Mouse (Mus musculus): ENCODE results near the gene Gm21974.
"Not testable (repeated sequence)": the region's sequence is repeated elsewhere in the genome, so short reads cannot be mapped to it uniquely, and the experiment has no call there.

Gene Gm21974

DNA sequence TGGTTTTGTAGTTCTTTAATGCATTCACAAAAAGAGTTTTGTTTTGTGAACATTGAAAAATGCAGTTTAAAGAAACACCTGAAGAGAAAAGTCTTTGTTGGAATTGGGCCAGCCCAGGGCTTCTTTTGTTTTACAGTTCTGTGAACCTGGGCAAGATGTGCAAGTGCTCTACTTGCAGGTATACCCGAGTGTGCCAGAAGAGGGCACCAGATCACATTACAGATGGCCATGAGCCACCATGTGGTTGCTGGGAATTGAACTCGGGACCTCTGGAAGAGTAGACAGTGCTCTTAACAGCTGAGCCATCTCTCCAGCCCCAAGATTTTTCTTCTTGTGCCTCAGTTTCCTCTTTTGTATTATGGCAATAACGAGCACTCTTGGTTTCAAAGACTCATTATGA, 22.9 kb upstream of the Gm21974 start:
- in situ Hi-C loops (cut with MboI; ENCODE audit: low sequenced_read_pairs): no loop called here

DNA sequence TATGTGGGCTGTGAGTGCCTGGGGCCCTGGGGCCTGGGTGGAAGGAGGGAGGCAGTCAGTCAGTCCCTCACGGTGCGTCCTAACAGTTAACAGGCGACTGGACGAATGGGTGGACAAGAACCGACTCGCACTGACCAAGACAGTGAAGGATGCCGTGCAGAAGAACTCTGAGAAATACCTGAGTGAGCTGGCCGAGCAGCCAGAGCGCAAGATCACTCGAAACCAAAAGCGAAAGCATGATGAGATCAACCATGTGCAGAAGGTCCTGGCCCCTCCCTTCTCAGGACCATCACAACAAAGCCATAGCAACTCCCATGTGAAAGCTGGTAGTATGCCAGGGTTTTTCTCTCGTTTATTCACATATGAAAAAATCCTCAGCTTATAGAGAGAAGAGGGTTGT, 20.0 kb upstream of the Gm21974 start:
- in situ Hi-C loops (cut with MboI; ENCODE audit: low sequenced_read_pairs): no loop called here

GRCm38 (mm10) chr7:127912938-127913337, 17.7 kb upstream of the Gm21974 start:
- in situ Hi-C loops (cut with MboI; ENCODE audit: low sequenced_read_pairs): no loop called here

DNA sequence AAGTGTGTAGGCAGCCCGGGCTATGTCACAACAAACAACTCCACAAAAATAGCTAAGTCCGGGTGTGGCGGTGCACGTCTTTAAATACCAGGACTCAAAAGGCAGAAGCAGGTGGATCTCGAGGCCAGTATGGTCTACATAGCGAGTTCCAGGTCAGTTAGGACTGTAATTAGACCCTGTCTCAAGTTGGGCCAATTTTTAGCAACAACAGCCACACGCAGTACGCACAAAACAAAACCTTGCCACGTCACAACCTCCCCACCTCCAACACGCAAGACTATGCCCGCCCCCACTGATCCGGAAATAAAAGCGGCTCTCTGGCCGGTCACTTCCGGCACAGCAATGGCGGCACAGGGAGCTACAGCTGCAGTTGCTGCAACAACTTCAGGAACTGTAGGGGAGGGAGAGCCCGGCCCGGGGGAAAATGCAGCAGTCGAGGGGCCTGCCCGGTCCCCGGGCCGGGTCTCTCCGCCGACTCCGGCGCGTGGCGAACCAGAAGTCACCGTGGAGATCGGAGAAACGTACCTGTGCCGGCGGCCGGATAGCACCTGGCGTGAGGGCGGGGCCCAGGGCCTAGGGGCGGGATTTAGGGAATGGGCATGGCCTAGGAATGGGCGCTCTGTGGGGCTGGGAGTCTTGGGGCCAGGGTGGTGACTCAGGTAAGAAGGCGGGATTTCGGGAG, 17.1 kb upstream of the Gm21974 start, which contains the start of gene Kat8:
TSS of gene Kat8 (plus strand) at position 327 of the 682 bp plus-strand sequence.
- in situ Hi-C loops (cut with MboI; ENCODE audit: low sequenced_read_pairs): no loop called here

DNA sequence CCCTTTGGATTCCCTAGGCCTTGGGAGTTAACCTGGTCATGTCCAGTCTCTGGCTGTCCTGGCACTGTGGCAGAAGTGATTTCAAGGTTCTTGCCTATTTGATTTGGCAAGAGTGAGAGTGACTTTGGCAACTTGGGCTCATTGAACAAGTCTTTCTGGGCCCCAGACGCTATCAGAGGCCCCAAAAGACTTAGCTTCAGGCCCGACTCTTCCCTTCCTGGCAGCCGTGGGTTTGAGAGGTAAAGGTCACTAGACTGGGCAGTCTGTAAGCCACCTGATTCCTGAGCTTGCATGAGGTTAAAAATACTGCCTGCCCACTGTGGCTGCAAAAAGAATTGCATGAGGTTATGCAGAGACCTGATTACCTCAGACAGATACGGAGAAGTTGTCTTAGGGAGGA, 13.4 kb upstream of the Gm21974 start:
- in situ Hi-C loops (cut with MboI; ENCODE audit: low sequenced_read_pairs): no loop called here

DNA sequence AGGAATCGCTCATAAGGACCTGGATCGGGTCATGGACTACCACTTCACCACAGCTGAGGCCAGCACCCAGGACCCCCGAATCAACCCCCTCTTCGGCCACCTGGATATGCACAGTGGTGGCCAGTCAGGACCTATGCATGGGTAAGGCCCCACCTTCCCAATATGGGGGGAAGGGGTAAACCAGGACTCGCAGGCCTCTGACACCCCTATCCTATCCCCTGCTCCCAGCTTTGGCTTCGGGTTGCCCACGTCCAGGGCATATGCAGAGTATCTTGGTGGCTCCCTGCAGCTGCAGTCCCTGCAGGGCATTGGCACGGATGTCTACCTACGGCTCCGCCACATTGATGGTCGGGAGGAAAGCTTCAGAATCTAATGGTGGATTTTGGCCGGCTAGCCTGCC, 12.7 kb upstream of the Gm21974 start:
- in situ Hi-C loops (cut with MboI; ENCODE audit: low sequenced_read_pairs): no loop called here

DNA sequence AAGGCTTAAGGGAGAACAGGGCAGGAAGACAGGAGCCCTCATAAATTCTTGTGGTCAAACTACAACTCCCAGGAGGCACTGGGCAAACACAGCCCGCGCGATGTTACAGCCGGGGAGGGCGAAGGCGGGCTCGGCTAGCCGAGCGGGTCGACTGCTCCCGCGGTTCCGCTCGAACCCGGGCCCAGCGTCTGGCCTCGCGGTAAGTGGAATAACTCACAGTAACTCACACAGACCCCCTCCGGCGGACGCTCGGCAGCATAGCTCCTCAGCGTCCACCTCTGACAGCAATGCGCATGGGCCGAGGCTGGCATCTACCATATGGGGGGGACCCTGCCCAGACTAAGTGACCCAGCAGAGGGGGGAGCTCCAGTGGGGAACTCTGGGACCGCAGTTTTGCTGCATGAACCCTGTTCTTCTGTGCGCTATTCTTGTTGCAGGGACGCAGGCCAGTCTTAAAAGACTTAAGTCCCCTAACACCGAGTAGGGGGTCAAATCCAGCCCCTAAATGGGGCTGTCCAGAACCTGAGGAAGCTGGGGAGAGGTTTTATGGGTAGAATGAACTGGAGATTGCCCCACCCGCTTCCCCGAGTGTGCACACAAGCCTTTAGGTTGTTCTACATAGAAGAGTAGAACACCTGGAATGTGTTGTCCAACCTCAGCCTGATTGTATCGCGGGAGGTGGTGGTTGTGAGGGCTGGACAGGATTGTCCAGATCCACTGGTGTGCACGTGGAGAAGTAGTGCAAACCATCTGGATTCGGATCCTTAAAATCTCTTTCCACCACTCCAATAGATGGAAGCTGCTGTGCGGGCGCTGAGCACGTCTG, 8.9 kb upstream of the Gm21974 start, which contains the start of gene Bckdk:
TSS of gene Bckdk (plus strand) at position 112 of the 826 bp plus-strand sequence.
- in situ Hi-C loops (cut with MboI; ENCODE audit: low sequenced_read_pairs): no loop called here

DNA sequence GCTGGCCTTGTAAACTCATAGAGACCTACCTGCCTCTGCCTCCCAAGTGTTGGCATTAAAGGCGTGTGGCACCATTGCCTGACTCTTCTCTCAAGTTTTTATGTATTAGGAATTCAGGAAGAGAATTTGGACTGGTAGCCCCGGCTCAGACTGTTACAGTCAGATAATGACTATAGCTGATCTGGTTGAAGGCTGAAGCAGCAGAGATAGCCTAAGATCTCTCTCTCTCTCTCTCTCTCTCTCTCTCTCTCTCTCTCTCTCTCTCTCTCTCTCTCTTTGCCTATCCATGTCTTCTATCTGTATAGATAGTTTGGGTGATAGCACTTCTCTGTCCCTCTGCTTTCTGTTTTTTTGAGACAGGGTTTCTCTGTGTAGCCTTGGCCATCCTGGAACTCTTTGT, 6.5 kb upstream of the Gm21974 start:
- in situ Hi-C loops (cut with MboI; ENCODE audit: low sequenced_read_pairs): no loop called here

DNA sequence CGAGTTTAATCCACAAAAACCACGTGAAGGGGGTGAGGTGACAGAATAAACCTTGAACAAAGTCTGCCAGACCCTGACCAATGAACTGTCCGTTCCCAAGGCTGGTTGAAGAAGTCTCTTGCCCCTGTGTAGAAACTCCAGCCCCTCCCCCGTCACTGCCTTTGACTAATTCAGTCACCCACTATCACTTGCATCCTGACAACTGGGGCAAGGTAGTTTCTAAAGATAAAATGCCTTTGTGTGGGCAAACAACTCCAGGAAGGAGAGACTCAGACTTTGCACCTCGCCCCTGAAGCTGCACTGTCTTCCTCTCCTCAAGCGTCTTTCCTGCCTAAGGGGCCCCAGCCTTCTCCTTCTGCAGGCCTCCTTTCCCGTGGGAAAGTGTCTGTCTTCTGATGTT, 4.7 kb upstream of the Gm21974 start:
- in situ Hi-C loops (cut with MboI; ENCODE audit: low sequenced_read_pairs): no loop called here

DNA sequence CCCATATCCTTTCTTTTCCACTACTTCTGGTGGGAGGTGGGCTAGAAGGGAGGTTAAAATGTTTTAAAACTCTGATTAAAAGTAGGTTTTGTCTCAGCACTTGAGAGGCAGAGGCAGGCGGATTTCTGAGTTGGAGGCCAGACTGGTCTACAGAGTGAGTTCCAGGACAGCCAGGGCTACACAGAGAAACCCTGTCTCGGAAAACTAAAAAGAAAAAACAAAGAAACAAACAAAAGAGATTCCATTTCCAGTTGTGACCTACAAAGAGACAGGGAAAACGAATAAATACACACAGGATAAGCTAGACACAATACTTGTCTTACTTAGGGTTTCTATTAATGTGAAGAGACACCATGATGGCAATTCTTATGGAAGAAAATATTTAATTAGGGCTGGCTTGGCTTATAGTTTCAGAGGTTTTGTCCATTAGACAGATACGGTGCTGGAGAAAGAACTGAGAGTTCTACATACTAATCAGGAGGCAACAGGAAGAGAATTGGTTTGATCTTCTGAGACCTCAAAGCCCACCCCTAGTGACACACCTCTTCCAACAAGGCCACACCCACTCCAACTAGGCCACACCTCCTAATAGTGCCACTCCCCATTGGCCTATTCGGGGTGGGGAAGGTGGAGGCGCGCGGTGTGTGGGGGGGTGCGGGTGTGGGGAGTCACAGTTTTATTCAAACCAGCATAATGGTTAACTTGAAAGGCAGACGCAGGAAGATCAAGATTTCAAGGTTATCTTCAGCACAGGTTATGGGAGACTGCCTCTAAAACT, 3.1 kb upstream of the Gm21974 start:
- in situ Hi-C loops (cut with MboI; ENCODE audit: low sequenced_read_pairs): no loop called here

DNA sequence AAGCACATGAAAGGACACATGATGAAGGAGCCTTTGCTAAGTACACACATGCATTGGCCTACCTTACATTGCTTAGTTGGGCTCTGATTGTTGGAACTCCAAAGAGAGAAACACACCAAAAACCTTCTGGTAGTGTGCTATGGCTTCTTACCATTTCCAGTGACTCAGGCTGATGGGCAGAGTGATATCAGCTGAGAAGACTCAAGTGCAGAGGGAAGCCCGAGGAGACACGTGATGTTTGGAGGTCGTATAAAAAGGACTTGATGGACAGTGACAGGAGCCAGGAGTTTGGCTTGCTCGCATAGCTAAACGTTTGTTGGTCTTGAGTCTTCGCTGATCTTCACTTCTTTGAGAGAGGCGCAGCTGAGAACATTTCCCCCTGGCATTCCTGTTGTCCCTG, 2.3 kb upstream of the Gm21974 start:
- in situ Hi-C loops (cut with MboI; ENCODE audit: low sequenced_read_pairs): no loop called here

- in situ Hi-C loops (cut with MboI; ENCODE audit: low sequenced_read_pairs): no loop called here
These were observed 1.1 kb upstream of the Gm21974 start for GRCm38 (mm10) chr7:127896384-127896783.

- in situ Hi-C loops (cut with MboI; ENCODE audit: low sequenced_read_pairs): not testable (repeated sequence)
These were observed 637 bp upstream of the Gm21974 start for GRCm38 (mm10) chr7:127895891-127896290.

- in situ Hi-C loops (cut with MboI; ENCODE audit: low sequenced_read_pairs): no loop called here
These were observed 774 bp downstream of the Gm21974 start for GRCm38 (mm10) chr7:127894480-127894879.

DNA sequence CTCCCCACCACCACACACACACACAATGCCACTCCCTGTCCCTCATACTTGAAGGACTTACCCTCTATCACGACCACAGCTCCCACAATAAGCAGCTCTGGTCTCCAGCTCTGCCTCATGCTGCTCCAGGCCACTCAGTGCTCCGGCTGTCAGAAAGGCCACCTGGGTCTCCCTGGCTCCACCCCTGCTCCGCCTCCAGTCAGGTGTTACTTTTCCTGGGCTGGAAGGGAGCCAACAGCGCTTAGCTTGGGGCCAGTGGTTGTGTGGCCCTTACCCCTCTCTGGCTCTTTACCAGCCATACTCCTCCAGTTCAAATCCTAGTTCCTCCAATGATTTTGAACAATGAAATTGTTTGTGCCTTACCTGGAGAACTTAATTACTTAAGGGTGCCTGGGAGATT, 4.5 kb downstream of the Gm21974 start, which contains the start of gene Prss53:
TSS of gene Prss53 (minus strand) at position 173 of the 400 bp plus-strand sequence.
- in situ Hi-C loops (cut with MboI; ENCODE audit: low sequenced_read_pairs): no loop called here

DNA sequence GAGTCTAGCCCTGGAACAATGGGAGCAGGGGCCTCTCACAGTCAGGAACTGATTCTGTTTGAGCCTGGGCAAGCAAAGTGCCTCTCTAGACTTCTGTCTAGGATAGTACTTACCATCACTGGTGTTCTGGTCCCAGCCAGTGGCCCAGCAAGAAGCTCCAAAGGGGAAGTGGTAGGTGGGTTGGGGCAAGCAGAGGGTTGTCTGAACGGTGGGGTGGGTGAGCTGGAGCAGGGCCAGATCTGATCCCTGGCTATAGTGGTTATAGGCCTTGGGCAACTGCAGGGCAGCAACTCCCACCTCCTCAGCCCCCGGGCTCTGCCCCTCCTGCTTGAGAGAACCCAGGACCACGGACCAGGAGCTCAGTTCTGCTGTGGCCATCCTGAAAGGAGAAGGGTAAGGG, 6.4 kb downstream of the Gm21974 start:
- in situ Hi-C loops (cut with MboI; ENCODE audit: low sequenced_read_pairs): no loop called here

GRCm38 (mm10) chr7:127887781-127888180, 7.5 kb downstream of the Gm21974 start:
- in situ Hi-C loops (cut with MboI; ENCODE audit: low sequenced_read_pairs): no loop called here

DNA sequence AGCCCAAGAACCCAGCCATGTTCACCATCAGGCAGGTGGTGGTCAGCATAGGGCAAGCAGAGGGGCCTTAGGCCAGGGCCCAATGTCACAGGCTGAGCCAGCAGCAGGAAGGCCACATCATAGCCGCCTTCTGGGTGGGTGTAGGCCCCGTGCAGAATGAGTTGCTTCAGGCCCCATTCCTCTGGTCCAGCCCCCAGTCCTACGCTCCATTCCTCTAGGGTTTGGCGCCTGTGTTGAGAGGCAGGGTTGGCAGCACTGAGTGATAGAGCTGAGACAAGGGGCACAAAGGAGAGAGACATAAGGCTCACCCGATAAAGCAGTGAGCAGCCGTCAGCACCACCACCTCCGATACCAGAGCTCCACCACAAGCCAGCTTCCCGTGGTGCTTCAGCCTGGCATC, 8.1 kb downstream of the Gm21974 start:
- in situ Hi-C loops (cut with MboI; ENCODE audit: low sequenced_read_pairs): no loop called here

DNA sequence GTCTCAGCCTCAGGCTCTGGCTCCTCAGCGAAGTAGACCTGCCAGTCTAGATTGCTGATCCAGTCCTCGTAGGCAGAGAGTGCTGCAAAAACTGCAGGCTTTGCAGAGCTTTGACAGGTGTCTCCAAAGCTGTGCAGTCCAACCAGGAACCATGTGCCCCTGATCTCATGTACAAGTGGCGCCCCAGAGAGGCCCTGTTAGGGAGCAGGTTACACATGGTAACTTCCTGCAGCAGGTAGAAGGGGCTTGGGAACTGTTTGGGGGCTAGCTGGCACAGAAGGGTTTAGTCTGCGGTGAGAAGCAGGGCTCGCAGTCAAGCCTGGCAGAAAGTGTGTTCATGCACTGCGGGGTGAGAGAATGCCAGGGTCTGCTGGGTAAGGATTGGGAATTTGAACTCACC, 8.7 kb downstream of the Gm21974 start:
- in situ Hi-C loops (cut with MboI; ENCODE audit: low sequenced_read_pairs): no loop called here

DNA sequence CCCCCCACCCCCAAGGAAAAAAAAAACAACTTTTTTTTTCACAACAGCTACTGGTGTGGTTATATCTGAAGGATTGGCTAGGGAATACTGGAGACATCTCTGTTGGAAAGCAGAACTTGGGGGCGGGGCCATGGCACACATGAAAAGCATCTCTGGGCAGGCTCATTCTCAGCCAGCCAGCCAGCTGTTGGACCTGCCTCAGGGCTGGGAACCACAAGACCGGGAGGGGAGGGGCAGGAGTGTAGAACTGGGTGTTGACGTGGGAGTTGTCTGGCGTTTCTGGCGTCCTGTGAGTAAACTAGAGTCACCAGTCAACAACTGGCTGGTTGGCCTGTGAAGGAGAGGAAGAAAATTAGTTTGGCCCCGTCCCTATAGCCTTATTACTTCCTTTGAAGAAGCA, 9.3 kb downstream of the Gm21974 start:
- in situ Hi-C loops (cut with MboI; ENCODE audit: low sequenced_read_pairs): no loop called here

DNA sequence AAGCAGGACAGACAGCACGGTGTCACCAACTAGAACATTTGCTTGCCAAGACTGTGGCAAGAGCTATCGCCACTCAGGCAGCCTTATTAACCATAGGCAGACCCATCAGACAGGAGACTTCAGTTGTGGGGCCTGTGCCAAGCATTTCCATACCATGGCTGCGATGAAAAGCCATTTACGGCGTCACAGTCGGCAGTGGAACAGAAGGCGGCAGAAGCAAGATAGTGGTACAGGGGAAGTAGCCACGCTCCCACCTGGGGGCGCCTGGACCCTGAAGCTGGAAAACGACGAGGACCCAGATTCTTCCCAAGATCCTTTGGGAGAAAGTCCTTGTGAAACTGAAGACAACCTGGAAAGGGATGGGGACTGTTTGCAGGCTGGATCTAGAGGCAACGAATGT, 14.8 kb downstream of the Gm21974 start:
- in situ Hi-C loops (cut with MboI; ENCODE audit: low sequenced_read_pairs): no loop called here
